Mouse (Mus musculus) megakaryocyte, embryonic 14.5 days (primary cell): ENCODE results near the gene Prkar2a.

Experiments used
- FLI1 ChIP-seq: IDR thresholded peaks from 2 replicates; pipeline ENCODE4 v1.6.1; 2012; ENCODE audit warnings: low read length, inconsistent platforms, mixed read lengths
- GATA1 ChIP-seq: IDR thresholded peaks from 3 replicates; pipeline ENCODE4 v1.6.1; 2012; ENCODE audit warnings: mixed read lengths, low read length, inconsistent platforms, borderline replicate concordance

GRCm38 (mm10) chr9:108686475-108686887 lies 2.6 kb upstream of the Prkar2a start:
- TF ChIP-seq GATA1 (no peak), FLI1 (no peak)
